Mouse (Mus musculus) CD4-positive helper T cell, adult 2 months (primary cell): Measurements from ENCODE around the gene Vmn1r148.
"Not testable (repeated sequence)": the region's sequence is repeated elsewhere in the genome, so short reads cannot be mapped to it uniquely, and the experiment has no call there.

Experiments used
- DNase-seq: peaks from one replicate; pipeline ENCODE4 v3.0.0-alpha.2; 2012; ENCODE audit warnings: low read depth, missing footprints, low spot score

Vmn1r148 gene

DNA sequence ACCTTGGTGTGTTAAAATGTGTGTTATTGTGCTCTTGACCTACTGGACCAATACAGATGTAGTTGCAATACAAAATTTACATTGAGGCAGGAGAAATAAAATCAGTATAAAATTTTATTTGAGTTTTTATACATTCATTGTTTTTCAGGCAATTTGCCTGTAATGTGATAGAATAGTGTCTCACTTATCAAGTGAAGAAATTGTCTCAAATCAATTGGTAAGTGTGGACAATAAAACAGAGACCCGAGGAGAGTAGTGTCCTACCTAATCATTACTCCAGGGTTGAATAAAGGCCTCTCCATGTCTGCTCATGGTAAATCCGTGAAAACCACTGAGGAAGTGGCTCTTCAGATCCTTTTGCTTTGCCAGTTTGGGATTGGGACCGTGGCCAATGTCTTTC is at the start of gene Vmn1r148:
Gene Vmn1r148 (plus strand): TSS at position 301 of the 400 bp plus-strand sequence.
- DNase-seq = not testable (repeated sequence)

DNA sequence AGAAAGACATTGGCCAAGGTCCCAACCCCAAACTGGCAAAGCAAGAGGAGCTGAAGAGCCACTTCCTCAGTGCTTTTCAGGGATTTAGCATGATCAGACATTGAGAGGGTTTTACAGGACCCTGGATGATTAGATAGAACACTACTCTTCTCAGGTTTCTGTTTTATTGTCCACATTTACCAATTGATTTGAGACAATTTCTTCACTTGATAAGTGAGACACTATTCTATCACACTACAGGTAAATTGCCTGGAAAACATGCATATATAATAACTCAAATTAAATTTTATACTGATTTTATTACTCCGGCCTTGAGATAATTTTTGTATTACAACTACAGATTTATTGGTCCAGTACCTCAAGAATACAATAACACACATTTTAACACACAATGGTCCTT is 42.4 kb upstream of the Vmn1r148 start, which contains the start of gene Gm8660:
Gene Gm8660 (minus strand): TSS at position 101 of the 400 bp plus-strand sequence.
- DNase-seq = not testable (repeated sequence)

GRCm38 (mm10) chr7:22438129-22438528 is 24.7 kb downstream of the Vmn1r148 start, which contains the start of gene Vmn1r149:
Gene Vmn1r149 (minus strand): TSS chr7:22438229.
- DNase-seq = not testable (repeated sequence)

DNA sequence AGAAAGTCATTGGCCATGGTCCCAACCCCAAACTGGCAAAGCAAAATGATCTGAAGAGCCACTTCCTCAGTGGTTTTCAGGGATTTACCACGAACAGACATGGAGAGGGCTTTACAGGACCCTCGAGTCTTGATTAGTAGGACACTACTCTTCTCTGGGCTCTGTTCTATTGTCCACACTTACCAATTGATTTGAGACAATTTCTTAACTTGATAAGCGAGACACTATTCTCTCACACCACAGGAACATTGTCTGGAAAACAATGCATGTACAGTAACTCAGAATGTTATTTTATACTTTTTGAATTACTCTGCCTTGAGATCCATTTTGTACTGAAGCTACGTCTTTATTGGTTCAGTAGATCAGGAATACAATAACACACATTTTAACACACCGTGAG is 50.6 kb downstream of the Vmn1r148 start, which contains the start of gene Gm10665:
Gene Gm10665 (minus strand): TSS at position 101 of the 400 bp plus-strand sequence.
- DNase-seq = not testable (repeated sequence)
